Mouse (Mus musculus) T-helper 2 cell (primary cell): ENCODE results near the gene Zfp119a.
"Not testable (repeated sequence)": the region's sequence is repeated elsewhere in the genome, so short reads cannot be mapped to it uniquely, and the experiment has no call there.

Source experiments
- in situ Hi-C: fragments of 300-600 bp; cut with MboI, MseI; formaldehyde crosslinking; loops from one replicate; pipeline ENCODE4 v1.15.1; 2025; ENCODE audit warnings: high pct_unique_total_duplicates

Gene Zfp119a

DNA sequence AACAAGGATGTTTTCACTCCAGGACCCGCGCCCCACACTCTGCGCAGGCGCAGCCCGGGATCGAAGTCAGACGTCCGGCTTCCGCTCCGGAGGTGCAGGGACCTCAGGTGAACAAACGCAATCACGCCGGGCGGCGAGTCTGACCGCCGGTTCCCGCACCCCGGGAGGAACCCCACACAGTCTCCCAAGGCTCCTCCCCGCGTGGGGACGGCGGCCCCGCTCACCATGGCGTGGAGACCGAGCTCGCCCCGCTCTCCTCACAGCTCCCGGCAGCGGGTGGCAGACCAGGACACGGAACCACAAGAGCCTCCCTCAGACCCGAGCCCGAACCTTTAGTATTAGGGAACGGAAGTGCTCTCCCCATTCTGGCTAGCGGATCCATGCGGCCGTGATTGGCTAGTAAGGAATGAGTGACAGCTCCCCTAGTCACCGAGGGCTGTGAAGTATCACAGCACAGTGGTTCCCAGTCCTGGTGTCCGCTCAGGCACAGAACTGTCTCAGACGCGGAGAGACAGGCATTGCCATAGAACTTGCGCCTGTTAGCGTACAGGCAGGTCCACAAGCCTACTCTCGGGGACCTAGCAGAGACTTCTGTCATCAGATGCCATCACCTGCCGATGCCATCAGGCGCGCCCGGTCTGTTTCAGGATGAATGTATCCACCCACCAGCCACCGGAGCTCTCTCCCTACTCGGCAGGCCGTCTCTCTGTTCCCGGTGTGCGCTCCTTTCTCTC, at the start of gene Zfp119a:
Zfp119a (minus strand) TSS at position 295 of the 734 bp plus-strand sequence.
- in situ Hi-C loops = not testable (repeated sequence)

DNA sequence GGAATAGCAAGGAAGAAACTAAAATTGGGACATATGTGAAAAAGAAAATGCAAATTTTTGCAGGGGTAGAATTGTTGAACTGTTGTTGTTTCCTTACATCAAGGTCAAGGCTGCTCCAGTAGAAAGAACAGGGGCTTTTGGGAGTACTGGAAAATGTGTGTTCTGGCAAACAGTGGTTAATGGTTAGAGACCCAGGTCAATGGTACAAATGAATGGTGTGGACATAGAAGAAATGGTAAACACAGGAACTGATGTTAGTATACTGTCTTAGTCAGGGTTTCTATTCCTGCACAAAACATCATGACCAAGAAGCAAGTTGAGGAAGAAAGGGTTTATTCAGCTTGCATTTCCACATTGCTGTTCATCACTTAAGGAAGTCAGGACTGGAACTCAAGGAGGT, 27.9 kb upstream of the Zfp119a start:
- in situ Hi-C loops = no loop called here

GRCm38 (mm10) chr17:55904131-55904530, 25.4 kb upstream of the Zfp119a start:
- in situ Hi-C loops = no loop called here

DNA sequence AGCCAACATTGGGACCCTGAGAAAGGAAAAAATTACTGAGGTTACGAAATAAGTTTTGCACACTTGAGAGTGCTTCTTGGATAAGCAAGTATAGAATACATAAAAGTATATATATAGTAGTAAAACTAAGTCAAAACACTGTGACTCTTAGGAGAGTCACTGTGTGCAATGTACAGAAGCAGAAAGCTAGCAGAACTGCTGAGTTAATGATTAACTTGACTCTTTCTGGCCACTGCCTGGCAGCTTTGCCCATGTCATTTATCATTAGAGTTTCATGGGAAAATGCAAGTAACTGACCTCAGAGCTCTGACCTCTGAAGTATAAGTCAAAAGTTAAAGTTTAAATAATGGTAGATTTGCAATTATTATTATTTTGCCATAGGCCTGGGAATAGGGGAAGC, 25.0 kb upstream of the Zfp119a start:
- in situ Hi-C loops = no loop called here

DNA sequence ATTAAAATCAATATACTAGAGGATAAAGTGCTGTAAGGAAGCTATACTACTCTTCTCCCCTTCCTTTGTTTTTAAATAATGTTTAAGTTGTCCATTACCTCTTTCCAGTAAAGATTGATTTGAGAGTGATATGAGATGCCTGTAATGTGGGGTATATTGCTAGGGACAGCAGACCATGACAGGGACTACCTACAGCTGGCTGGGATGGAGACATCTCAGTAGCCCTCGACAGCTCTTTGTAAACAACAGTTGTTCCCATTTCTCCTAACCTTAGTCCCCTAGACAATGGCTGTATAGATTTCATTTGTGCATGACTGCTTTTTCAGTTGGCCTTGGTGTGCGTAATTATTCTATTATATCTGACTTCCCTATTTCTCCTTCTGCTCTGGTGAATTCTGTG, 24.4 kb upstream of the Zfp119a start:
- in situ Hi-C loops = no loop called here

DNA sequence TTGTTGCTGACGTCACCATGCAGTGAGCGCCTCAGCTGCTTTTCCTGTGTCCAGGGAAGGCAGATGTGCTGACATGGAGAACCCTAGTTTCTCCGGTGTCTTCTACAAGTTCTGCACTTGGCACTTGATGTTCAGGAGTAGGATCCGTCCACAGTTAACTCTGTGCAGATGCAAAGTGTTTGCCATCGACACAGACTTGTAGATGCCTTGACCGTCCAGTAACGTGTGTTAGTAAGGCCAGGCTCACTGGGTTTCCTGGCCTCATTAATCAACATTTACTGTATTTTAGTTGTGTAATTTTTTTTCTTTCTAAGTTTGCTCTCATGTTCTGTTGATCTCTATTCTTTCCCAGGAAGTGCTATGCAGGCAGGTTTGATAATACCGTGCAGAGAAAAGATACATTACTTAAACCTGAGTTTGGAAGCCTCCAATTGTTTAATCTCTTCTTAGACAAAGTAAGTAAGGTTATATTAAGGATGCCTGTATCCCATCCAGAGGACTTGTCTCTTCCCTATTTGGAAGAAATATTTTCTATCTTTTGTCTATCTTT, 13.8 kb upstream of the Zfp119a start:
- in situ Hi-C loops = not testable (repeated sequence)

GRCm38 (mm10) chr17:55884912-55885311, 6.2 kb upstream of the Zfp119a start:
- in situ Hi-C loops = loop anchor here (5.0 kb wide), 1 partner anchor 183 kb away; no protein-coding TSS in a partner anchor

- in situ Hi-C loops = no loop called here
Observed at GRCm38 (mm10) chr17:55883631-55884030, 4.9 kb upstream of the Zfp119a start.

- in situ Hi-C loops = not testable (repeated sequence)
Observed at GRCm38 (mm10) chr17:55878282-55878635, 471 bp downstream of the Zfp119a start.

DNA sequence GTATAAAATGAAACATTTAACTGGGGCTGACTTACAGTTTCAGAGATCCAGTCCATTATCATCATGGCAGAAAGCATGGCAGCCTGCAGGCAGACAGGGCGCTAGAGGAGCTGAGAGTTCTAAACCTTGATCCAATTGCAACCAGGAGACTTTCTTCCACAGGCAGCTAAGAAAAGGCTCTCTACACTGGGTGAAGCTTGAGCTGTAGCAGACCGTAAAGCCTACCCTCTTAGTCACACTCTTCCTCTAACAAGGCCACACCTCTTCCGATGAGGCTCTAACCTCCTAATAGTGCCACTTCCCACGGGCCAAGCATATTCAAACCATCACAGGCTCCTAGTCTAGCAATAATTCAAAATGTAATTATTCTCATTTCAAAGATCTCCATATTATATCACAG, 1.5 kb downstream of the Zfp119a start:
- in situ Hi-C loops = no loop called here

DNA sequence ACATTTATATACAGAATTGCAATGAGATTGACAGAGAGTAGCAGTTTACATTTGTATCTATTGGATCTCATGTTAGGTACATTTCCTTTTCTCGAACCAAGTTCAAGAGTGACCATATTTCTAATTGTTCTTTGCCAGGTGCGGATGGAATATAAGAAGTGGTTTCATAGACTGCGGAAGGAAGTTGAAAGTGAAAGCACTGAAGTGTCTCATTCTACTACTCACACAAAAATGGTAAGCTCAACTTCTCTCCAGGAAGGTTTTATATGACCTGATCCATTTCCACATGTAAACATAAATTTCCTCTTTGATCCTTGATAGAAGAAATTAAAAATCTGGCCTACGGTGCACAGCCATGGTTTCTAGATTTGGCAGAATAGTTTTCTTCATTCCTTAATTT, 35.7 kb downstream of the Zfp119a start:
- in situ Hi-C loops = no loop called here

DNA sequence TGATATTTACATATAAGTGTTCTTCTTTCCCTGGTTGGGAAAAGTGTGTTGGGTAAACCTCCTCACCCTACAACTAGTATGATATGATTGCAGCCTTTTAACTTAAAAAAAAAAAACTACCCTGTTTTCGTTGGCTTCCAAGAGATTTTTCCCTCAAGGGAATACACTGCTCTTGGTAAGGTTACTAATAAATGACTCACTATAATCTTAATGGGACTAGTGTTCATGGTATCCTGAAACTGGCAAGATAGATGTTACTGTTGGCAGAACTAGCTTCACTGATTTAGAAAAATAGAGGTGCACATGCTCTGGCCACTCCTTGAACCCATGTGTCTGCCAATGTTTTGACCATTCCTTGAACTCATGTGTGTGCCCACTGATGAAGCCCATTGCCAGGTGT, 57.2 kb downstream of the Zfp119a start:
- in situ Hi-C loops = no loop called here

DNA sequence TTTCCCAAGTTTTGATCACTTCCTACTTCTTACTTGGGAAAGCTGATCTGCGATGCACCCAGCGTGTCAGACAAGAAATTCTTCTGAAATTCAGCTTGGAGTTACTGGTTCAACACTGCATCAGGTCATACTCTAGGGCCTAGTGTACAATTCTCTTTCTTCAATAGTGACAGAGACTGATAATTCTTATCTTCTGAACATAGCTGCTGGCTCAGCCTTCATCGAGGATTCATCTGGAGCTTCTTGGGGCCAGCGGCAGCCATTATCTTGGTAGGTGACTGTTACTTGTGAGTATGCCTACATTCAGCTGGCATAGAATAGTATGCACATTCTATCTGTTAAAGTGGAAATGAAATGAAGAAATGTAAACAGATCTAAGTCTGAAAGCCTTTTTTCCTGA, 61.9 kb downstream of the Zfp119a start:
- in situ Hi-C loops = no loop called here
